ENCODE assay signal across 10 mouse cellular contexts in the genomic region with DNA sequence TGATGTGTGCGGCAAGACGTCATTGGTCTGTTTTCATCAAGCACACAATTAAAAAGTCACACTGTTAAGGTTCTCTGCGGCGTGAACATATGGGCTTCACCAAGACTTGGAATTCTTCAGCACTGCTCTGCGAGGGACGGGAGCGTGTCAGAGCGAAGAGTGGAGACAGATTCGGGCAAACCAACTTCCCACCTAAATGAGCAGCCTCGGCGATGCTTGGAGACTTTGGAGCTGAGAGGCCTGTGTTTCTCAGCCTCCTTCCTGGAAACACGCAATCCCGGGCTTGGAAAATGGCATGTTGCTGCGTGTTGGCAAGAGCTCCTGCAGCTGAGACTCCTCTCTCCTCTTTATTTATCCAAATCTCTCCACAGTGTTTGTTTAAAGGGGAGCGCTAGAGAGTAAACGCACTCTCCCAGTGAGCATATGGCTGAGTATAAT.
A peak's percentile ranks its signal among the peaks of the same experiment; 100 is the strongest.
DNase-seq lines count a peak whose midpoint lies in the region; ATAC-seq and TF ChIP-seq lines count a peak whose summit lies in the region.
"Had no signal": no experiment of that assay in that cellular context is flagged by ENCODE, and none has a peak within 500 bp of the region (broad histone marks: within the 10 kb centered on the region; RNA-seq: fewer than 3 reads in every experiment).

No protein-coding gene starts in this region.

- H3K9ac ChIP-seq in kidney, postnatal 0 days (ENCODE audit: low read depth, low read length): no peak overlapping the region
- H3K9ac ChIP-seq in heart, embryonic 11.5 days (ENCODE audit: low read depth, low read length): no peak overlapping the region
- H3K9ac ChIP-seq: liver, embryonic 15.5 days had no signal

- no peaks in the 10 kb centered on the region for H3K27me3 ChIP-seq in kidney, postnatal 0 days (ENCODE audit: insufficient read depth, low read length)
- no peaks in the 10 kb centered on the region for H3K27me3 ChIP-seq in heart, embryonic 11.5 days (ENCODE audit: control insufficient read depth, insufficient read depth, low read length)
- H3K27me3 ChIP-seq: liver, embryonic 15.5 days had no signal

- no peak; the same call in 1 of the 2 replicates for ATAC-seq in kidney, postnatal 0 days (replicated peaks; ENCODE audit: low FRiP score, low read depth)
- ATAC-seq in frontal cortex, adult (ENCODE audit: low TSS enrichment): peak; percentile 93
- no peak for ATAC-seq in heart, embryonic 11.5 days (replicated peaks; ENCODE audit: insufficient number of reproducible peaks, low FRiP score, low TSS enrichment)

- H3K36me3 ChIP-seq in kidney, postnatal 0 days (ENCODE audit: insufficient read depth, low read length): 0 out of 2 replicates have a peak, but pooled peaks cover 9% of the 10 kb centered on the region
- H3K36me3 ChIP-seq in heart, embryonic 11.5 days (ENCODE audit: control insufficient read depth, insufficient read depth, low read length): no peaks in the 10 kb centered on the region; the same call in 1 of the 2 replicates
- H3K36me3 ChIP-seq: liver, embryonic 15.5 days had no signal

- H3K4me2 ChIP-seq in kidney, postnatal 0 days (ENCODE audit: low read length): 0 out of 2 replicates have a peak overlapping the region, but pooled peaks have one; percentile 0
- no peak overlapping the region for H3K4me2 ChIP-seq in heart, embryonic 11.5 days
- H3K4me2 ChIP-seq: liver, embryonic 15.5 days had no signal

- no peak for TF ChIP-seq CTCF in kidney, postnatal 0 days (IDR thresholded peaks at IDR 0.05; ENCODE audit: low read depth)

- DNase-seq in kidney, postnatal 0 days (ENCODE audit: low spot score): peak; percentile 67
- DNase-seq in kidney, adult 18-20 months: no peak
- DNase-seq in layer of hippocampus, postnatal 36 days: peak; percentile 31 to 41
- peak; percentile 68 for DNase-seq in right cerebral cortex, postnatal 25 days
- DNase-seq in kidney, postnatal 14 days: no peak
- no peak for DNase-seq in urinary bladder, postnatal 36 days (ENCODE audit: low spot score in 2 of 2)
- DNase-seq: heart, postnatal 10 days had no signal

- 34% methylated on average over 16 of the region's 16 CpGs for WGBS in kidney, postnatal 0 days
- 60% methylated on average over 16 of the region's 16 CpGs for WGBS in heart, embryonic 11.5 days (ENCODE audit: insufficient replicate concordance)

- no peak overlapping the region; the same call in 1 of the 2 replicates for H3K27ac ChIP-seq in kidney, postnatal 0 days
- H3K27ac ChIP-seq in heart, embryonic 11.5 days (ENCODE audit: low read depth, low read length): no peak overlapping the region
- H3K27ac ChIP-seq: liver, embryonic 15.5 days had no signal

- H3K4me3 ChIP-seq in kidney, postnatal 0 days (replicated peaks; ENCODE audit: low read depth, low read length): no peak overlapping the region
- H3K4me3 ChIP-seq in heart, embryonic 11.5 days (ENCODE audit: low read depth, low read length): no peak overlapping the region
- H3K4me3 ChIP-seq: liver, embryonic 15.5 days had no signal

- no peaks in the 10 kb centered on the region for H3K9me3 ChIP-seq in kidney, postnatal 0 days (replicated peaks; ENCODE audit: low read length)
- H3K9me3 ChIP-seq in heart, embryonic 11.5 days (replicated peaks; ENCODE audit: control insufficient read depth, low read length): no peaks in the 10 kb centered on the region
- H3K9me3 ChIP-seq: liver, embryonic 15.5 days had no signal

- H3K4me1 ChIP-seq in kidney, postnatal 0 days (replicated peaks; ENCODE audit: insufficient read depth, low read length): no peaks in the 10 kb centered on the region
- H3K4me1 ChIP-seq in heart, embryonic 11.5 days (ENCODE audit: control insufficient read depth, insufficient read depth, low read length): peaks cover 25% of the 10 kb centered on the region

Comparison
In these comparisons a context has a peak if more than half of its experiments do, and no peak if none do; other contexts are left out.
1. DNase-seq: peak in kidney, postnatal 0 days (single experiment), layer of hippocampus, postnatal 36 days (2 of 2) and right cerebral cortex, postnatal 25 days (single experiment); none in kidney, adult 18-20 months (single experiment), kidney, postnatal 14 days (single experiment) and urinary bladder, postnatal 36 days (0 of 2).